Mouse (Mus musculus) heart, adult 2 months (tissue): ENCODE data around the gene Rgp1. TPM values are rescaled to one million over a fixed set of nuclear protein-coding genes. Genes with fewer than 3 reads are reported as not detected.

Experiments used
- DNase-seq, 2 experiments: peaks; one replicate each; pipeline ENCODE4 v3.0.0; 2021
- H3K27ac ChIP-seq: fragments of 200-600 bp; 2 replicates; pipeline ENCODE4 v1.8.1; 2022
- H3K27me3 ChIP-seq: fragments of 200-500 bp; 2 replicates; pipeline ENCODE4 v1.6.1; 2012; ENCODE audit warnings: mild to moderate bottlenecking, low read length, inconsistent platforms, mixed read lengths; ENCODE audit not compliant: control insufficient read depth, insufficient read depth
- H3K36me3 ChIP-seq: fragments of 200-500 bp; 2 replicates; pipeline ENCODE4 v1.6.1; 2012; ENCODE audit warnings: low read length, inconsistent platforms; ENCODE audit not compliant: control insufficient read depth, insufficient read depth
- H3K4me1 ChIP-seq: fragments of 200-500 bp; 2 replicates; pipeline ENCODE4 v1.6.1; 2011; ENCODE audit warnings: low read length; ENCODE audit not compliant: control insufficient read depth, insufficient read depth
- H3K4me3 ChIP-seq: fragments of 200-600 bp; 2 replicates; pipeline ENCODE4 v1.8.1; 2022
- H3K79me2 ChIP-seq: fragments of 200-500 bp; replicated peaks from 2 replicates; pipeline ENCODE4 v1.6.1; 2012; ENCODE audit warnings: mild to moderate bottlenecking, inconsistent platforms, low read length, moderate library complexity, mixed read lengths; ENCODE audit not compliant: control insufficient read depth, insufficient read depth
- H3K9ac ChIP-seq: fragments of 200-500 bp; 2 replicates; pipeline ENCODE4 v1.6.1; 2012; ENCODE audit warnings: low read depth, mild to moderate bottlenecking, control low read depth, inconsistent platforms, low read length, mixed read lengths
- CTCF ChIP-seq: fragments of 200-600 bp; IDR thresholded peaks from 2 replicates; pipeline ENCODE4 v1.8.1; 2022; ENCODE audit warnings: antibody characterized with exemption, mild to moderate bottlenecking, moderate library complexity
- EP300 ChIP-seq: fragments of 200-500 bp; IDR thresholded peaks from 2 replicates; pipeline ENCODE4 v1.6.1; 2011; ENCODE audit warnings: low read depth, low read length, control low read depth; ENCODE audit not compliant: insufficient read depth
- POLR2A ChIP-seq: fragments of 200-500 bp; IDR thresholded peaks from 2 replicates; pipeline ENCODE4 v1.6.1; 2011; ENCODE audit warnings: mild to moderate bottlenecking, low read depth, low read length, control low read depth; ENCODE audit not compliant: insufficient read depth
- WGBS: fragments of 180-500 bp; shearing (Covaris S2); methylation state at CpG from one replicate; pipeline ENCODE4 v1.1.7; 2018; 5-methylcytosine and 5-hydroxymethylcytosine counted together
- intact Hi-C: fragments of 180-260 bp; cut with DNase I; formaldehyde crosslinking; loops from one replicate; pipeline ENCODE4 v1.15.1; 2025
- polyA plus RNA-seq: library from polyadenylated mRNA; depleted of rRNA; stranded (reverse); fragments of >200 nt; gene quantifications from 2 replicates; pipeline ENCODE4 v1.2.3, GENCODE M21; 2012
- total RNA-seq, 2 experiments: library from RNA; stranded (reverse); gene quantifications; 2 replicates each; pipeline ENCODE4 v1.2.3; 2021

Rgp1 gene
- total and polyA plus RNA-seq, 3 experiments = 29.4 to 38.1 (median 31.7) TPM

- intact Hi-C loops = loop anchor here (2.0 to 5.0 kb wide), 4 partner anchors 13 to 121 kb away; partner anchors contain the start of genes Ccdc107 and Hint2
- H3K4me1 ChIP-seq = peaks cover 25% of the 10 kb centered on the region
- peak overlapping the region; percentile 61 for H3K4me3 ChIP-seq
- H3K79me2 ChIP-seq = peaks cover 7% of the 10 kb centered on the region
- H3K27ac ChIP-seq = peak overlapping the region; percentile 98
- no peaks in the 10 kb centered on the region for H3K27me3 ChIP-seq
- TF ChIP-seq EP300 = no peak
- DNase-seq = no peak
- H3K36me3 ChIP-seq = peaks cover 10% of the 10 kb centered on the region
- H3K9ac ChIP-seq = peak overlapping the region; percentile 47
- 27% methylated on average over 4 of the region's 4 CpGs for whole genome bisulfite sequencing
These were observed 15.0 kb upstream of the Rgp1 start for GRCm38 (mm10) chr4:43563601-43563875.

DNA sequence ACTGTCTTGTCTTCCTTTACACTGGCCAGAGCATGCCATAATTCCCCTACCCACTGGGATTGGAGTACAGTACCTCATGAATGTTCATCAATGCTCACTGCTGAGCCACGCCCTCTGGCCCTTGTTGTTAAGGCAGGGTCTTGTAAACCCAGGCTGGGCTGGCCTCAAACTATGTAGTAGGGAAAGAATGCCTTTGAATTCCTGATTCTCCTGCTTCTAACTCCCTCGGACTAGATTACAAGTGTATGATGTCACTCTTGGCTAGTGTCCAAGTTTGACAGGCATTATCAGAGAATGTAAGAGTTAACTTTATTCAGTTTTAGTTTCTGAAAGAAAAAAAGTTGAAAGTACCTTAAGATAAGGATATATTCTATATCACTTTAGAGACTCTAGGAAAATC is 14.3 kb upstream of the Rgp1 start:
- DNase-seq = no peak
- peaks cover 20% of the 10 kb centered on the region for H3K4me1 ChIP-seq
- intact Hi-C loops = loop anchor here (5.0 kb wide), 2 partner anchors 72 to 93 kb away; partner anchors contain the start of genes Ccdc107 and Hint2
- 16% methylated on average over 2 of the region's 2 CpGs for WGBS
- H3K36me3 ChIP-seq = peaks cover 10% of the 10 kb centered on the region
- H3K4me3 ChIP-seq = no peak overlapping the region
- H3K27me3 ChIP-seq = no peaks in the 10 kb centered on the region
- no peak overlapping the region for H3K9ac ChIP-seq
- TF ChIP-seq POLR2A (no peak), EP300 (0 out of 2 replicates have a peak, but pooled peaks have one; percentile 39), CTCF (no peak)
- H3K27ac ChIP-seq = no peak overlapping the region
- H3K79me2 ChIP-seq = peaks cover 4% of the 10 kb centered on the region; the same call in 1 of the 2 replicates

DNA sequence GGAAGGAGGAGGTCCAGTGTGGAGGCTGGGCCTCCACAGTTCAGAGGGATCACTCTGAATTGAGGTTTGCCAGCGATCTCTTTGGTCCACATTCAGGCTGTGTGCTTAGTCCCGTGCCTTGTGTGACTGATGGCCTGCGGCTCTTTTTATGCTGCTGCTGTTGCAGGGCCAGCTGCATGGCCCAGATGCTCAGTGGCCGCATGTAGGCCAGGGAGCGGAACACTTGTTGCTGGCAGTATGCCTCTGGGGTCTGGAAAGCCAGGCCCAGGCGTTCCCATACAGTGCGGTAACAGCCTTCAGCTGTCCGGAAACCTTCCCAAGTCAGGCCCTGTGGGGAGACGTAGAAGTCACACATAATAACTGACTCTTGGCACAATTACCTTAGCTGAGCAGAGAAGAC is 11.4 kb upstream of the Rgp1 start:
- no peak for DNase-seq
- WGBS = 93% methylated on average over 9 of the region's 9 CpGs
- H3K27me3 ChIP-seq = no peaks in the 10 kb centered on the region
- H3K4me1 ChIP-seq = peaks cover 8% of the 10 kb centered on the region
- H3K36me3 ChIP-seq = peaks cover 10% of the 10 kb centered on the region
- no peaks in the 10 kb centered on the region; the same call in 1 of the 2 replicates for H3K79me2 ChIP-seq
- no peak overlapping the region for H3K4me3 ChIP-seq
- TF ChIP-seq EP300 = no peak
- no peak for TF ChIP-seq CTCF
- no peak for TF ChIP-seq POLR2A
- H3K9ac ChIP-seq = no peak overlapping the region
- H3K27ac ChIP-seq = no peak overlapping the region
- intact Hi-C loops = no loop called here

GRCm38 (mm10) chr4:43571395-43572045 is 7.0 kb upstream of the Rgp1 start:
- Histone ChIP-seq H3K79me2 (peaks cover 2% of the 10 kb centered on the region; the same call in 1 of the 2 replicates), H3K36me3 (peaks cover 6% of the 10 kb centered on the region; the same call in 1 of the 2 replicates), H3K27me3 (no peaks in the 10 kb centered on the region), H3K4me3 (no peak overlapping the region), H3K9ac (no peak overlapping the region), H3K4me1 (peaks cover 2% of the 10 kb centered on the region), H3K27ac (no peak overlapping the region)
- TF ChIP-seq CTCF (no peak), POLR2A (no peak), EP300 (no peak)
- DNase-seq = no peak
- intact Hi-C loops = loop anchor here (5.0 kb wide), 1 partner anchor 39 kb away; no protein-coding TSS in a partner anchor
- 64% methylated on average over 6 of the region's 6 CpGs for WGBS

- H3K27ac ChIP-seq = no peak overlapping the region
- peaks cover 6% of the 10 kb centered on the region for H3K4me1 ChIP-seq
- DNase-seq = peak in 1 of 2 experiments; percentile 46
- H3K79me2 ChIP-seq = peaks cover 2% of the 10 kb centered on the region; the same call in 1 of the 2 replicates
- WGBS = 66% methylated on average over 4 of the region's 4 CpGs
- H3K27me3 ChIP-seq = no peaks in the 10 kb centered on the region
- intact Hi-C loops = loop anchor here (5.0 kb wide), 1 partner anchor 41 kb away; no protein-coding TSS in a partner anchor
- TF ChIP-seq CTCF = no peak
- 0 out of 2 replicates have a peak, but pooled peaks have one; percentile 16 for TF ChIP-seq EP300
- no peak for TF ChIP-seq POLR2A
- peaks cover 6% of the 10 kb centered on the region; the same call in 1 of the 2 replicates for H3K36me3 ChIP-seq
- H3K9ac ChIP-seq = no peak overlapping the region
- H3K4me3 ChIP-seq = no peak overlapping the region
These were observed 5.0 kb upstream of the Rgp1 start for GRCm38 (mm10) chr4:43573561-43573960.

- peaks cover 11% of the 10 kb centered on the region for H3K4me1 ChIP-seq
- H3K79me2 ChIP-seq = peaks cover 2% of the 10 kb centered on the region; the same call in 1 of the 2 replicates
- TF ChIP-seq EP300 (no peak), POLR2A (no peak), CTCF (no peak)
- no peak overlapping the region for H3K27ac ChIP-seq
- peaks cover 6% of the 10 kb centered on the region; the same call in 1 of the 2 replicates for H3K36me3 ChIP-seq
- no peak for DNase-seq
- no peak overlapping the region for H3K4me3 ChIP-seq
- H3K9ac ChIP-seq = no peak overlapping the region
- intact Hi-C loops = loop anchor here (5.0 kb wide), 2 partner anchors 82 to 133 kb away; partner anchors contain the start of genes Hint2 and Tesk1
- 56% methylated on average over 2 of the region's 2 CpGs for WGBS
- no peaks in the 10 kb centered on the region for H3K27me3 ChIP-seq
These were observed 3.2 kb upstream of the Rgp1 start for GRCm38 (mm10) chr4:43575356-43575755.
